Mouse (Mus musculus): ENCODE data around the gene Vti1a. TPM values are rescaled to one million over a fixed set of nuclear protein-coding genes. Genes with fewer than 3 reads are reported as not detected.

Gene Vti1a
- total RNA-seq, 2 experiments from 2014 or later, result 25.0 to 34.2 TPM

GRCm38 (mm10) chr19:55662521-55663223, 346.6 kb downstream of the Vti1a start:
- no peak for ATAC-seq (replicated peaks; ENCODE audit: poor library complexity)

DNA sequence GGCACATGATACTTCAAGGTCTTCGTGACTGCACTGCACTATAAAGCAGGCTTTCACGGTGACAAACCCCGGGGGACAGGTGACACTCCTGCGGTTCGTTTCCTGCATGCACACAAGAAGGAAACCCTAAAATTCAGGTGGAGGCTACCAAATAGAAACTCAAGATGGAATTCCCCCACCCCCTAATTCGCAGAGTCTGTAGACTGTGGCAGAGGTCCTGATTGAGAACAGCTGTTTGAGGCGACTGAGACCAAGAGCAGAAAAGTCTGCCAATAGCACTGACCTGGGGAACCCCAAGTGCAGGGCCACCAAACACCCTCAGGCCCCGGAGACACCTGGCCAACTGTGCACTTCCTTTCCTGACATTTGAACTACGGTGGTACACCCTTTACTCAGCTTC, 351.7 kb downstream of the Vti1a start:
- no peak for ATAC-seq (replicated peaks; ENCODE audit: poor library complexity)

- ATAC-seq (replicated peaks; ENCODE audit: poor library complexity), result no peak
Measured at GRCm38 (mm10) chr19:55668896-55669295, 352.8 kb downstream of the Vti1a start.

Other genes with a start within 250 kb of the Vti1a start
- 6.6 and 7.9 TPM in 2 replicates for gene Gpam, start 189.1 kb upstream of the Vti1a start, total RNA-seq (2015)
- 12.5 and 14.2 TPM in 2 replicates for gene Gpam, start 189.1 kb upstream of the Vti1a start, total RNA-seq (2017)
- not detected in 2 replicates for gene Tectb, start 135.6 kb upstream of the Vti1a start, total RNA-seq (2015)
- not detected in 2 replicates for gene Tectb, start 135.6 kb upstream of the Vti1a start, total RNA-seq (2017)
- gene Gucy2g, start 75.1 kb upstream of the Vti1a start, total RNA-seq (2015), result not detected in 2 replicates
- not detected in 2 replicates for gene Gucy2g, start 75.1 kb upstream of the Vti1a start, total RNA-seq (2017)
- 115 and 141 TPM in 2 replicates for gene Acsl5, start 64.4 kb upstream of the Vti1a start, total RNA-seq (2015)
- 114 and 115 TPM in 2 replicates for gene Acsl5, start 64.4 kb upstream of the Vti1a start, total RNA-seq (2017)
- gene Zdhhc6, start 263 bp upstream of the Vti1a start, total RNA-seq (2015), result 50.1 and 69.2 TPM in 2 replicates
- 58.0 and 64.9 TPM in 2 replicates for gene Zdhhc6, start 263 bp upstream of the Vti1a start, total RNA-seq (2017)